Mouse (Mus musculus): ENCODE measurements around the gene Cst7. TPM values are rescaled to one million over a fixed set of nuclear protein-coding genes. Genes with fewer than 3 reads are reported as not detected.

Gene Cst7
- total and polyA plus RNA-seq, 2 experiments, result 0.27 TPM; not detected in 1

DNA sequence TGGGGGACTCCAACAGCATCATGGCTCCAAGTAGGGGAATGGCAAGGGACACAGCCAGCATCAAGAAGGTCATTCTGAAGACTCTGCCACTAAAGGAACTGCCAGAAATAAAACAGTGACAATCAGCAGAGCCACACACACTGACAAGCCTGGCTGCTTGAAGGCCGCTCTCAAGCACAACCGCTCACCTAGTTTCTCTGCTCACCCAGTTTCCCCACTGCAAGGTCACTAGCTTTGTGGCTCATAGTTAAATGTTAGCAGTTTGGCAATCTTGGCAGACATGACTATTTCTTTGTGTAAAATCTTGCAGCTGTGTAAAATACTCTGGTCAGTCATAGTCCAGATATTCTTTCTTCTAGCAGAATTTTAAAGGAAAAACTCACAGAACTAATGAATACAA lies 30.0 kb downstream of the Cst7 start:
- no peak overlapping the region for H3K4me3 ChIP-seq (ENCODE audit: insufficient read depth, low read depth, low read length)
- H3K36me3 ChIP-seq (ENCODE audit: control insufficient read depth, insufficient read depth, low read length), result peaks cover 2% of the 10 kb centered on the region; the same call in 1 of the 2 replicates
- no peaks in the 10 kb centered on the region for H3K27me3 ChIP-seq (ENCODE audit: control insufficient read depth, insufficient read depth, low read length)
- DNase-seq (ENCODE audit: extremely low read depth, low read depth, low spot score), result peak; percentile 78
- TF ChIP-seq POLR2A (IDR thresholded peaks at IDR 0.05; ENCODE audit: extremely low read depth, insufficient read depth, low read length), result no peak
- no peak for TF ChIP-seq CTCF (IDR thresholded peaks at IDR 0.05; ENCODE audit: low read depth, low read length)
- 39% methylated on average over 2 of the region's 2 CpGs for WGBS
- H3K9ac ChIP-seq (ENCODE audit: low read depth, low read length), result no peak overlapping the region
- H3K4me1 ChIP-seq (ENCODE audit: control insufficient read depth, insufficient read depth, low read length), result no peaks in the 10 kb centered on the region
- no peak overlapping the region for H3K27ac ChIP-seq (replicated peaks; ENCODE audit: insufficient read depth, low read depth, low read length)
- H3K79me2 ChIP-seq (ENCODE audit: control insufficient read depth, insufficient read depth, low read length), result no peaks in the 10 kb centered on the region; the same call in 1 of the 2 replicates

DNA sequence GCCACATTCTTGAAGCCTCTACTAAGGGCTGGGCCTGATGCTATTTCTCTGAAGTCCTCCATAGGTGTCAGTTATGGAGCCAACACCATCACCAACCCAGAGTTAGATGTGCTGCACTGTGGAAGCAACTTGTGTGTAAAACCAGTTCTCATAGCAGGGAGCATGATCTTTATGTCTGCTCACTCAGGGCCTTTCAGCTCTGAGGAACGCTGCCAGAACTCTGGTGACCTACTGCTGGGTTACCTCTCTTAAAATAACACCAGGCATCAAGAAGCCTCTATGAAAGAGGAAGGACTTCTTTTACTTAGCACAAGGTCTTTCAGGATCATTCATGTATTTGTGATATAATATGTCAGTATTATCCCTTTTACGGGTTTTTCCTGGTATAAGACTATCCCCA lies 32.0 kb downstream of the Cst7 start:
- Histone ChIP-seq H3K4me3 (ENCODE audit: insufficient read depth, low read depth, low read length) (no peak overlapping the region), H3K36me3 (ENCODE audit: control insufficient read depth, insufficient read depth, low read length) (peaks cover 2% of the 10 kb centered on the region; the same call in 1 of the 2 replicates), H3K27ac (replicated peaks; ENCODE audit: insufficient read depth, low read depth, low read length) (no peak overlapping the region), H3K27me3 (ENCODE audit: control insufficient read depth, insufficient read depth, low read length) (no peaks in the 10 kb centered on the region), H3K79me2 (ENCODE audit: control insufficient read depth, insufficient read depth, low read length) (no peaks in the 10 kb centered on the region; the same call in 1 of the 2 replicates), H3K9ac (ENCODE audit: low read depth, low read length) (no peak overlapping the region), H3K4me1 (ENCODE audit: control insufficient read depth, insufficient read depth, low read length) (0 out of 2 replicates have a peak, but pooled peaks cover under 1% of the 10 kb centered on the region)
- DNase-seq (ENCODE audit: extremely low read depth, low read depth, low spot score), result no peak
- 87% methylated on average over 2 of the region's 2 CpGs for WGBS
- TF ChIP-seq POLR2A (IDR thresholded peaks at IDR 0.05; ENCODE audit: extremely low read depth, insufficient read depth, low read length) (no peak), CTCF (IDR thresholded peaks at IDR 0.05; ENCODE audit: low read depth, low read length) (no peak)

DNA sequence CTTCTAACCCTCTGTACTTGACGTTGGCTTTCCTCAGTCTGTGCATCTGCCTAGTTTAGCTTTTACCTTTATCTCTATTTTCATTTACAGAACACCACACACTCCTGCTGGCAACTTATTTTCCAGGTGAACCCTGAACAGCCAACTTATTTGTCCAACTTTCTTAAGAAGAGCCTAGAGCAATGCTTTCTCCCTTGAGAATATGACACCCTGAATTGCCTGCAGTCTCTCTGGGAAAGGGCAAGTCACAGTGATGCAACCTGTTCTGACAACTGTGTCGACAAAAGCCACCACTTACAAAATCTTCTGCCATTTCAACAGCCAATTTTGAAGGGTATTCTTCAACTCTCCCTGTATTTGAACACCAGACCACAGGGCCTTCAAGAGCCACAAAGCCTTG lies 34.6 kb downstream of the Cst7 start:
- no peak overlapping the region for H3K27ac ChIP-seq (replicated peaks; ENCODE audit: insufficient read depth, low read depth, low read length)
- H3K27me3 ChIP-seq (ENCODE audit: control insufficient read depth, insufficient read depth, low read length), result no peaks in the 10 kb centered on the region
- no peak overlapping the region for H3K9ac ChIP-seq (ENCODE audit: low read depth, low read length)
- H3K36me3 ChIP-seq (ENCODE audit: control insufficient read depth, insufficient read depth, low read length), result no peaks in the 10 kb centered on the region
- H3K4me1 ChIP-seq (ENCODE audit: control insufficient read depth, insufficient read depth, low read length), result peaks cover 5% of the 10 kb centered on the region
- no peak overlapping the region for H3K4me3 ChIP-seq (ENCODE audit: insufficient read depth, low read depth, low read length)
- H3K79me2 ChIP-seq (ENCODE audit: control insufficient read depth, insufficient read depth, low read length), result no peaks in the 10 kb centered on the region; the same call in 1 of the 2 replicates
- WGBS, result 42% methylated on average over 2 of the region's 2 CpGs
- TF ChIP-seq POLR2A (IDR thresholded peaks at IDR 0.05; ENCODE audit: extremely low read depth, insufficient read depth, low read length), result no peak
- no peak for TF ChIP-seq CTCF (IDR thresholded peaks at IDR 0.05; ENCODE audit: low read depth, low read length)
- no peak for DNase-seq (ENCODE audit: extremely low read depth, low read depth, low spot score)

DNA sequence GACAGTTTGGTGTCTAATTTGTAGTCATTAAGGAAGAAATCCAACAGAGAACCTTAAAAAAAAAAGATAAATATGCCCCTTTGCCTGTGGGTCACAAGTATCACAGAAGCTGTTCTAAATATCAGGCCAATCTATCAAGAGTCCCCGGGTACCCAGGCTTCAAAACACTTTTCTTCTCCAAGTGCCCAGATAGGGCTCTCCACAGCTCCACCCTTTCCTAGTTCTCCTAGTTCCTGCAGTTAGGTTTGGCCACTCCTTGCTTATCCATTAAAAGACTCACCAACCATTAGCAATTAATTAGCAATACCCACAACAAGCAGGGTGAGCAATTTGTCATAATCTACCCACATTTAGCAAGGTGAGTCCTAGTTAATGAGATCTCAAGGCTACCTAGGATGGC lies 36.9 kb downstream of the Cst7 start:
- Histone ChIP-seq H3K79me2 (ENCODE audit: control insufficient read depth, insufficient read depth, low read length) (no peaks in the 10 kb centered on the region; the same call in 1 of the 2 replicates), H3K4me1 (ENCODE audit: control insufficient read depth, insufficient read depth, low read length) (peaks cover 5% of the 10 kb centered on the region), H3K4me3 (ENCODE audit: insufficient read depth, low read depth, low read length) (no peak overlapping the region), H3K9ac (ENCODE audit: low read depth, low read length) (no peak overlapping the region), H3K27me3 (ENCODE audit: control insufficient read depth, insufficient read depth, low read length) (no peaks in the 10 kb centered on the region), H3K36me3 (ENCODE audit: control insufficient read depth, insufficient read depth, low read length) (no peaks in the 10 kb centered on the region), H3K27ac (replicated peaks; ENCODE audit: insufficient read depth, low read depth, low read length) (no peak overlapping the region)
- TF ChIP-seq POLR2A (IDR thresholded peaks at IDR 0.05; ENCODE audit: extremely low read depth, insufficient read depth, low read length) (no peak), CTCF (IDR thresholded peaks at IDR 0.05; ENCODE audit: low read depth, low read length) (no peak)
- DNase-seq (ENCODE audit: extremely low read depth, low read depth, low spot score), result no peak
- 36% methylated on average over 1 of the region's 1 CpGs for WGBS

DNA sequence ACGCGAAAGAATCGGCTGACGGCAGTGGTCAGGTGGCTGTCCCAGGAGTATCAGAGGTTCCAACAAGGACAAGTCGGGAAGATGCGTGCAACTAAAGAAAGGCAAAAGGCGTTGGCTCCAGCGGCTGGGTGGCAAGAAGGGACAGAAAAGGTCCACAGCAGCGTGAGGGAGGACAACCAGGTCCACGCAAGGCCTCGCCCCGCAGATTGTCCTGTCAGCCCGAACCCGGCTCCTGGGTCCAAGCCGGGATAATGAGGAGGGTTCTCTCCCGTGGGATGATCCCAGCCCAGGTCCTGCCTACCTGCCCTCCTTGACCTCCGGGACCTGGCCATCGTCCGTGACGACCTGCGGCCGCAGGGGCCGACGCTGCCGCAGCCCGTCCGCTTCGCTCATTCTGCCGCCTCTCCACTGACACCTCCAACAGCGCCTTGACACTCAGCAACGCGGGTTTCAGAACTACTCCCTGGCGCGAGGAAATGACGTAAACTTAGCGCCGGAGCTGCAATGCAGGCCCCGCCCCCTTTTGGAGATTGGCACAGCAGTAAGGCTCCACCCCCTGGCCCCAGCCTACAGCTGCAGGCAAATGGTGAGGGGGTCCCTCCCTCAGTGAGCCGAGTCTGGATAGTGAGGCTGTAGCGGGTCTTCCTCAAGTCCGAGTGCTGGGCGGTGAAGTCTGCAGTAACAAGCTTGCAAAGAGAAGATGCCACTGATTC lies 38.0 kb downstream of the Cst7 start, which contains the start of gene Apmap:
Gene Apmap (minus strand): TSS at position 481 of the 713 bp plus-strand sequence.
- peaks cover 5% of the 10 kb centered on the region for H3K4me1 ChIP-seq (ENCODE audit: control insufficient read depth, insufficient read depth, low read length)
- 0 out of 2 replicates have a peak within 1 kb of the TSS, but pooled peaks have one; percentile 34 for H3K27ac ChIP-seq (replicated peaks; ENCODE audit: insufficient read depth, low read depth, low read length)
- peak within 1 kb of the TSS; percentile 89 for H3K9ac ChIP-seq (ENCODE audit: low read depth, low read length)
- H3K4me3 ChIP-seq (ENCODE audit: insufficient read depth, low read depth, low read length), result peak within 1 kb of the TSS; percentile 95
- under 1% methylated on average over 42 of the region's 42 CpGs for WGBS
- H3K27me3 ChIP-seq (ENCODE audit: control insufficient read depth, insufficient read depth, low read length), result no peaks in the 10 kb centered on the region
- H3K36me3 ChIP-seq (ENCODE audit: control insufficient read depth, insufficient read depth, low read length), result no peaks in the 10 kb centered on the region
- TF ChIP-seq POLR2A (IDR thresholded peaks at IDR 0.05; ENCODE audit: extremely low read depth, insufficient read depth, low read length) (peak; percentile 44; the same call in 1 of the 2 replicates), CTCF (IDR thresholded peaks at IDR 0.05; ENCODE audit: low read depth, low read length) (0 out of 2 replicates have a peak, but pooled peaks have one; percentile 5)
- no peaks in the 10 kb centered on the region for H3K79me2 ChIP-seq (ENCODE audit: control insufficient read depth, insufficient read depth, low read length)
- DNase-seq (ENCODE audit: extremely low read depth, low read depth, low spot score), result peak; percentile 85
